Mouse (Mus musculus): ENCODE results near the gene Dtx1. TPM values are rescaled to one million over a fixed set of nuclear protein-coding genes. Genes with fewer than 3 reads are reported as not detected.

The Dtx1 gene
- polyA plus RNA-seq (2014; fragmentation: Nextera tagmentation; extraction: Ambion mirVana), result 2.2 and 2.8 TPM in 2 replicates

DNA sequence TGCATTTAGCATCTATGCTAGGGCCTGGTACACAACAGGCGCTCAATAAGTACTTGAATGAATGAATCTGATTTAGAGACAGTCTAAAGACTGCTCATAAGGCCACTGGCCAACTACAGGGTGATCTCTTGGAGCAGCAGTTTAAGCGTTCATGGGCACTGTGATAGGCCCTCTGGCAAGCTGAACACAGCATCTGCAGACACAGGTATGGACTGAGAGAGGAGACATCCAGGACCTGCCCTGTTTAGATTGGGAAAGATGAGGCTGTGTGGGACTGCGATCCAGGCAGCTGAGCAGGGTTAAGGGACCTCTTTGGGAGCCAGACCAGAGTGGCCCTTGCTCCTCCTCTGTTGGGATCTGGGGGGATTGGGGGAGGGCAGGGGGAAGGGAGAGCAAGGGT lies at the start of gene Dtx1:
Gene Dtx1, minus strand, starts transcription at position 101 of the 400 bp plus-strand sequence.
- no peak for ATAC-seq (ENCODE audit: insufficient read depth)

DNA sequence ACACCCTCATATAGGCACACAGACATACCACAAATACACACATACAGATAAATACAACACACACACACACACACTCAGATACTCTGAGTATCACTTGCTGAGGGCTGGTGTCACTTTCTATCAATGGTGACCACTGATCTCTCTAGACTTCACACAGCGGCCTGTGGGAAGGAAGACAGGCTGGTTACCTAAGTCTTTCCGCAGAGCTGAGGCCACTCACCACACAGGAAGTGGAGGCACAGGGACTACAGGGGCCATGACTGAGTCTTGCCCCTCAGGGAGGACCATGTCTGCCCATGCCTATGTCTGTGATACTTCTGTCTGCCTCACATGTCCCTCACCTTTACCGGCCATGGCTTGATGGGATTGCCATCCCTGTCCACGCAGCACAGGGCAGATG lies 42.5 kb upstream of the Dtx1 start:
- Histone ChIP-seq H3K27ac (ENCODE audit: low read depth) (no peak overlapping the region), H3K4me2 (no peak overlapping the region), H3K4me1 (ENCODE audit: insufficient read depth) (no peaks in the 10 kb centered on the region), H3K9ac (no peak overlapping the region), H3K27me3 (ENCODE audit: insufficient read depth, low read length) (no peaks in the 10 kb centered on the region), H3K4me3 (ENCODE audit: low read depth, low read length) (no peak overlapping the region), H3K36me3 (ENCODE audit: insufficient read depth) (no peaks in the 10 kb centered on the region), H3K9me3 (ENCODE audit: low read depth, low read length) (no peaks in the 10 kb centered on the region)
- DNase-seq (no peak), ATAC-seq (ENCODE audit: insufficient read depth) (no peak)
- TF ChIP-seq CTCF (IDR thresholded peaks at IDR 0.05; ENCODE audit: low read depth), result no peak
- 85% methylated on average over 4 of the region's 4 CpGs for WGBS

More for the DNA sequence above, at the start of gene Dtx1:
- peak within 1 kb of the TSS; percentile 46 for H3K4me3 ChIP-seq (ENCODE audit: low read depth, low read length)
- no peaks in the 10 kb centered on the region for H3K36me3 ChIP-seq (ENCODE audit: insufficient read depth)
- peaks cover 48% of the 10 kb centered on the region for H3K27me3 ChIP-seq (ENCODE audit: insufficient read depth, low read length)
- peak within 1 kb of the TSS; percentile 46 for H3K9ac ChIP-seq
- no peak for DNase-seq
- H3K9me3 ChIP-seq (ENCODE audit: low read depth, low read length), result no peaks in the 10 kb centered on the region
- WGBS, result 35% methylated on average over 3 of the region's 3 CpGs
- no peak within 1 kb of the TSS for H3K27ac ChIP-seq (ENCODE audit: low read depth)
- TF ChIP-seq CTCF (IDR thresholded peaks at IDR 0.05; ENCODE audit: low read depth), result no peak
- 0 out of 2 replicates have a peak, but pooled peaks cover 3% of the 10 kb centered on the region for H3K4me1 ChIP-seq (ENCODE audit: insufficient read depth)
- H3K4me2 ChIP-seq, result peak within 1 kb of the TSS; percentile 84

DNA sequence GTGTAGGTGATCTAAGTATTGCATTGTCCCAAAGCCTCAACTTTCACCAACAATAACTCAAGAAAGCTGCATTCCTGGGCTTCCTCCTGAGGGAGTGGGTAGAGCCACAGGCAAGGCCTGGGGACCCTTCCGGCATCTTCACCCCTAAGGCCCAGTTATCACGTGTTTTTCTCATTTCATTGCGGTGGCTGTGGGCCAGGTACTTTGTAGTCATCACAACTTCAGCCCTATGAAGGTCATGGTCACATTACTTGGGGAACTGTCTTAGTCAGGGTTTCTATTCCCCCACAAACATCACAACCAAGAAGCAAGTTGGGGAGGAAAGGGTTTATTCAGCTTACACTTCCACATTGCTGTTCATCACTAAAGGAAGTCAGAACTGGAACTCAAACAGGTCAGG lies 41.1 kb upstream of the Dtx1 start:
- no peaks in the 10 kb centered on the region for H3K4me1 ChIP-seq (ENCODE audit: insufficient read depth)
- no peak overlapping the region for H3K9ac ChIP-seq
- H3K4me3 ChIP-seq (ENCODE audit: low read depth, low read length), result no peak overlapping the region
- no peaks in the 10 kb centered on the region for H3K9me3 ChIP-seq (ENCODE audit: low read depth, low read length)
- no peak overlapping the region for H3K4me2 ChIP-seq
- H3K27ac ChIP-seq (ENCODE audit: low read depth), result no peak overlapping the region
- H3K36me3 ChIP-seq (ENCODE audit: insufficient read depth), result no peaks in the 10 kb centered on the region
- WGBS, result 69% methylated on average over 3 of the region's 3 CpGs
- TF ChIP-seq CTCF (IDR thresholded peaks at IDR 0.05; ENCODE audit: low read depth), result no peak
- H3K27me3 ChIP-seq (ENCODE audit: insufficient read depth, low read length), result no peaks in the 10 kb centered on the region
- no peak for ATAC-seq (ENCODE audit: insufficient read depth)
- no peak for DNase-seq

DNA sequence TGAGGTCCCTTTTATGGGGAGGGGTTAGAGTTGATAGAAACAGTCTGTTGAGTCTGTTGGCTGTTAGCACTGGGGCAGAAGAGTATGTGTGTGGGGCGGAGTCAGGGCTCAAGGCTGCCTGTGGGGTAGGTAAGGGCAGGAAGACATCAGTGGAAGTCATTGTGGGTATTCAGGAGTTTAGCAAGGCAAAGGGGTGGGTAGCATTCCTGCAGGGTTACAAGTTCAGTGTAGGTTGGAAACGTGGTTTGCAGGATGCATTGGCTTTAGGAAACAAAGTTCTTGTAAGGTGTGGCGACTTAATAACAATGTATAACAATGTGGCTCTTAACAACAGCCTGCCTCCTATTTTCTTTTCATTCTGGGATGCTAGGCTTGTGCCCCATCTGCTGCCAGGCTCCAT lies 39.5 kb upstream of the Dtx1 start:
- ATAC-seq (ENCODE audit: insufficient read depth), result no peak
- Histone ChIP-seq H3K36me3 (ENCODE audit: insufficient read depth) (no peaks in the 10 kb centered on the region), H3K4me3 (ENCODE audit: low read depth, low read length) (no peak overlapping the region), H3K9me3 (ENCODE audit: low read depth, low read length) (no peaks in the 10 kb centered on the region), H3K27me3 (ENCODE audit: insufficient read depth, low read length) (no peaks in the 10 kb centered on the region), H3K9ac (no peak overlapping the region), H3K27ac (ENCODE audit: low read depth) (no peak overlapping the region), H3K4me1 (ENCODE audit: insufficient read depth) (no peaks in the 10 kb centered on the region), H3K4me2 (no peak overlapping the region)
- 72% methylated on average over 3 of the region's 3 CpGs for WGBS
- no peak for TF ChIP-seq CTCF (IDR thresholded peaks at IDR 0.05; ENCODE audit: low read depth)
- no peak for DNase-seq

DNA sequence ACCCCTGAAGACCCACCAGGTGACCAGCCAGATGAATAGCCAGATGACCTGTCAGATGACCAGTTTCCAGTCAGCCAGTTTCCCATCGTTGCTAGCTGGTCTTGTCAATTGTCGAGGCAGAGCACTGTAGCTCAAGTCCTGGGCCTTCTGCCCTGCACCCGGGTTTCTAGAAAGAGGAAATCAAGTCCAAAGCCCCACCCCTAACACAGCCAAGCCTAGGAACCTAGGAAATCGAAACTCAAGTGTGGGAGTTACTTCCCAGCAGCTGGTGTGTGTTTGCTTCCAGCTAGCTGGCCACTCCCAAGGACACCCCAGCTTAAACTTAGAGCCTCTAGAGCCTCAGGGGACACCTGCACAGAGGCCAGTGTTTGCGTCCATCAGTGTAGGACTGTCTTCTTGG lies 38.0 kb upstream of the Dtx1 start, which contains the start of gene Oas2:
Gene Oas2, minus strand, starts transcription at position 166 of the 400 bp plus-strand sequence.
- ATAC-seq (ENCODE audit: insufficient read depth) (no peak), DNase-seq (no peak)
- Histone ChIP-seq H3K9ac (no peak within 1 kb of the TSS), H3K4me3 (ENCODE audit: low read depth, low read length) (no peak within 1 kb of the TSS), H3K36me3 (ENCODE audit: insufficient read depth) (no peaks in the 10 kb centered on the region), H3K4me2 (no peak within 1 kb of the TSS), H3K27me3 (ENCODE audit: insufficient read depth, low read length) (no peaks in the 10 kb centered on the region), H3K4me1 (ENCODE audit: insufficient read depth) (no peaks in the 10 kb centered on the region), H3K9me3 (ENCODE audit: low read depth, low read length) (no peaks in the 10 kb centered on the region), H3K27ac (ENCODE audit: low read depth) (no peak within 1 kb of the TSS)
- TF ChIP-seq CTCF (IDR thresholded peaks at IDR 0.05; ENCODE audit: low read depth), result no peak
- 50% methylated on average over 5 of the region's 5 CpGs for WGBS

GRCm38 (mm10) chr5:120746451-120746850 lies 34.7 kb upstream of the Dtx1 start:
- Histone ChIP-seq H3K27ac (ENCODE audit: low read depth) (no peak overlapping the region), H3K27me3 (ENCODE audit: insufficient read depth, low read length) (no peaks in the 10 kb centered on the region), H3K4me3 (ENCODE audit: low read depth, low read length) (no peak overlapping the region), H3K4me2 (no peak overlapping the region), H3K9ac (no peak overlapping the region), H3K36me3 (ENCODE audit: insufficient read depth) (no peaks in the 10 kb centered on the region), H3K9me3 (ENCODE audit: low read depth, low read length) (no peaks in the 10 kb centered on the region), H3K4me1 (ENCODE audit: insufficient read depth) (no peaks in the 10 kb centered on the region)
- DNase-seq, result peak; percentile 87
- peak; percentile 78 for TF ChIP-seq CTCF (IDR thresholded peaks at IDR 0.05; ENCODE audit: low read depth)
- no peak for ATAC-seq (ENCODE audit: insufficient read depth)
- 8% methylated on average over 5 of the region's 5 CpGs for WGBS

- no peak overlapping the region for H3K27ac ChIP-seq (ENCODE audit: low read depth)
- DNase-seq (peak; percentile 70), ATAC-seq (ENCODE audit: insufficient read depth) (no peak)
- no peak overlapping the region for H3K4me2 ChIP-seq
- no peaks in the 10 kb centered on the region for H3K36me3 ChIP-seq (ENCODE audit: insufficient read depth)
- no peak overlapping the region for H3K9ac ChIP-seq
- peak; percentile 66 for TF ChIP-seq CTCF (IDR thresholded peaks at IDR 0.05; ENCODE audit: low read depth)
- no peaks in the 10 kb centered on the region for H3K27me3 ChIP-seq (ENCODE audit: insufficient read depth, low read length)
- H3K4me3 ChIP-seq (ENCODE audit: low read depth, low read length), result no peak overlapping the region
- no peaks in the 10 kb centered on the region for H3K9me3 ChIP-seq (ENCODE audit: low read depth, low read length)
- WGBS, result 30% methylated on average over 4 of the region's 4 CpGs
- H3K4me1 ChIP-seq (ENCODE audit: insufficient read depth), result no peaks in the 10 kb centered on the region
These were observed 30.4 kb upstream of the Dtx1 start for GRCm38 (mm10) chr5:120742125-120742524.
